Mouse (Mus musculus): Measurements from ENCODE around the gene Tmem151a.

Tmem151a gene

DNA sequence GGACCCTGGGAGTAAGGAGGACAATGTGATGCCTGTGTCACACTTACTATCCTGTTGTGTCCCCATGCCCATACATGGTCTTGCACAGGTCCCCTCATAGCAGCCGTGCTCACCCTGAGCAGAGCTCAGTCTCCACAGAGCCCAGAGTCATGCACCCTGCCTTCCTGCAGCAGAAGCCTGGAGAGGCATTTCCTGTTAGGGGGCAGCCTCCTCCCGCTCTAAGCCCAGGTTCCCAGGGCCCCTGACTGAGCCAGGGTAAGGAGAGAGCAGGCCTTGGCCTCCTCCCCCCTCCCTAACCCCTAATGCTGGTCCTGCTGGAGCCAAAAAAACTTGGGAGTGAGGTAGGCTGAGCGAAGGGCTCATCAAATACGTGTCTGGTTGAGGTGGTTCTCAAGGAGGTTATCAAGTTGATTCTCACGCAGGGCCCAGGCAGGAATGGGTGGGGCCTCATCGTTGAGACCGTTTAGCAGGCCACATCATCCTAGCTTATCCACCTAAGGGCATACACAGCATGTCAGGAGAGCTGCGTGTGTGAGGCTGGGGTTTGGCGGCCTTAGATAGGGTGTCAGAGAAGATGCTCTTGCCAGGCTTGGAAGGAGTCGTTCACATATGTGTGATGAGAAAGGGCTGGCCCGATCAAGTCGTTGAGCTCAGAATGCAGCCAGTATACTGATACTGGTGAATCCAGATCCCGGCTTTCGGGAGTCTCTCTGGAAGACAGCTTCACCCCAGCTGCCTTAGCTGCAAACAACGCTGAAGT is 18.1 kb downstream of the Tmem151a start:
- no peak for DNase-seq

DNA sequence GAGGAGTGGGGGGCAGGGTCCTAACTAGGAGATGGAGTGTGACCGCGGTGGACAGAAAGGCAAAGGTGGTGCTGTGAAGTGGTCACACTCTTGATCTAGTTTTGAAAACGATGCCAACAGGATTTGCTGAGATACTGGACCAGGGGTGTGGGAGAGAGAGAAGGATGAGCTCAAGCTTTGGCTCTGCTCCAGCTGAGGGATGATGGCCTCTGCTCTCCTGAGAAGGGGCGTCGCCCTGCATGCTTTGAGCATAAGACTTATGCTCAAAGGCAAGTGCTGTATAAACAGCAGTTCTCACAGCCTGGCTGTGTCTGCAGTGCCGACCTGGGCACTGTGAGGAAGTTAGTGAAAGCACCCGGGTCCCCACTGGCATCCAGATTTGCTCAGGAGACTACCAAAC is 20.2 kb downstream of the Tmem151a start:
- no peak for DNase-seq

DNA sequence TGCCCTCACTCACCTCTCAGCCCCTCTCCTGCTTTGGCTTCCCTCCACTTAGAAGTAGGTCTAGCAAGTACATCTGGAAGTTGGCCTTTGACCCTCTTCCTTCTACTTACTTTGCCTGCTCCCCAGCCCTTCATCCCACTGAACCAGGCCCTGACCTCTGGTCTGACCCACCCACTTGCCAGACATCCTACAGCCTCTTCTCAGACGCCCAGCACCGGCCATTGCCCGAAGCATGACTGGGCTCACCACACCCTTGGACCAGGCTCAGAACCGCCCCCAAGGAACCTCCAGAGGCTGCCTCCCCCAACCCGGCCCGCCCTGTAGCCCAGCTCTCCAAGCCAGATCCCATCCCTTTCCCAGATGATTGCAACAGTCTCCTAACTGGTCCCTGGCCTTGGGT is 22.9 kb downstream of the Tmem151a start:
- no peak for DNase-seq

DNA sequence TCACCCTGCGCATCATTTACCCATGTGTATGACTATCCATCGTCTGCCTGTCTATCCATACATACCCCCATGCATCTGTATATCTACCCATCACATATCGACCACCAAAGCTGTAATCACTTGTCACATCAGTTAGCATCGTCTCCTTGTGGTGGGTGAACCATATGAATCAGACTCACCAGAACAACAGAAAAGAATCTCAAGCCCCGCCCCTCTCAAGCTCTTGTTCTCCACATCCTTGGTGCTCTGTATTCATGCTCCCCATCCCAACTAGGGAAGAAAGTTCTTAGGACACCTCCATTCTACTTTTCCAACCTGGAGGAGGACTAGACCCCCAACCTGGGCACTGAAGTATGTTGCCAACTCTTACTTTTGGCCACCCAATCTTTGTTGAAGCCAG is 23.3 kb downstream of the Tmem151a start:
- DNase-seq, result no peak

DNA sequence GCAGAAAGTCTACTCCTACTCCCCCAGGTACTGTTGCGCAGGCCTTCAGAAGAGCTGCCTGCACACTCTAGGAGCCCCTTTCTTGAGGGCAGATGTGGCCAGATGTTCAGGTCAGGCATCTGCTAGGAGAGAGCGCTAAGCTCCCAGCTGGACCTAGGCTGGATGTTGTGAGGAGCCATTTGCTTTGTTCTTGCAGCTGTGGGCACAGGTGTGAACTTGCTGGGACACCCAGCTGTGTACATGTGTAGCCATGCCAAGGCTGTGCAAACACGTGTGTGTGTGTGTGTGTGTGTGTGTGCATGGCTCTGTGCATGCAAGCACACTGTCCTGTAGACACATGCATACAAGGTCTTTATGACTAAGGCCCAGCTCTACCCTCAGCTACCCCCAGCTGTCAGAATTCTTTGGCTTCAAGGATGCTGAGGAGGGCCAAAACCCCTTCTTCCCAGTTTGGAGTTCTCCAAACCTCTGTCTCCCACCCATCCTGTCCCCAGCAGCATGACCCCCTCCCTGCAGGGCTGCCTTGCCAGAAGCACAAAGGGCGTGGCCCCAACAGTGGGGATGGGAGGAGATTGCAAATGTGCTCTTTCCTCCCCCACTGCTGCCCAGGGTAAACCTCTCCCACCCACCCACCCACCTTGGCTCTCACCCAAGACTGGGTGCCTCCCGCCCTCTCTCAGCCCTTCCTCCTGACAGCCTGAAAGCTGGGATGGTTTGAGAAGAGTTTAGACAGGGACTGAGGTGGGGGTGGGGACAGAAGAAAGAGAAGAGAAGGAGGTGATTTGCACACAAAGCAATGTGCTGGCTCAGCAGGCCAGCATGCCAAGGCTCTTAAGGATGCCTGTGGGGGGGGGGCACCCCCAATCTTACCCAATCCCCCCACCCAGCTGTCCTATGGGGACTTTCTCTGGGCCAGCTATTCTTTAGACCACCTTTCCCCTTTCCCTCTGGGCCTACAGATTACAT is 24.7 kb downstream of the Tmem151a start:
- DNase-seq, result no peak

DNA sequence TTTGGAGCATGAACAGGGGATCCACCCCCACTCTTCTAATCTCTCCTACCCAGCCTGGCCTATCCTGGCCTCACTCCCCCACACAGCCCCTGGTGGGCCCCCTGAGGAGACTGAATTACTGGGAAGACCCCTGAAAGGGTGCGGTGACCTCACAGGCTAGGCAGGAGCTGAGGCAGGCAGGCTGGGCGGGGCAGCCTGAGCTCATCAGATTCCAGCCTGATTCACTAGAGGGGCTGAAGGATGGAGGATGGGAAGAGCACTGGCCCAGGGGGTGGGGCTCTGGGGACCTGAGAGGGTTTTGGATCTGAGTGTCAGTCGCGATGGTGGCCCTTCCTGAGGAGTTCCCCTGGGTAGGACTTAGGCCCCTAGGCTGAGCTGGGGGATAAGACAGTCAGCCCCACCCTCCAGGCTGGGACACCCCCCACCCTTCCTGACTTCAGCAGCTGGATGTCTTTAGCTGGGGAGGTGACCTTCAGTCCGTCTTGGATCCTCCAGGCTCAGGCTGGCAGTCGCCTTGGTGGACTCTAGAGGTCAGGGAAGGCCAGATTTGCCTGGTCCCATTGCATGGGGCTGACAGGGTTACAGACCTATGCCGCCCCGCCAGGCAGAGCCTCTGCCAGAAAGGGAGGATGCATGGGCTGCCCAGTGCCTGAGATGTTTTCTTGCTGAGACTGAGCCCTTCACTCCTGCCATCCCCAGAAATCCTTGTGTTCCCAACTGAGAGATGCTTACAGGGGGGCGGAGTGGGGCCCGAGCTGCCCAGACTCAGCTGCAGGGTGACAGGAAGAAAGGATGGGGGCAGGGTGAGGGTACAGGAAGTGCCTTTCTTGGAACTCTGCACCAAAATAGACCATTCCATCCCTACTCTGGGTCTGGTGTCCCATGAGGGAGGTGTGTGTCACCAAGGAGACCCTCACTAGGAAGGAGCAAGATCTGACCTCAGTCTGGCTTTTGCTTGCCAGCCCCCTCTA is 26.2 kb downstream of the Tmem151a start:
- no peak for DNase-seq

DNA sequence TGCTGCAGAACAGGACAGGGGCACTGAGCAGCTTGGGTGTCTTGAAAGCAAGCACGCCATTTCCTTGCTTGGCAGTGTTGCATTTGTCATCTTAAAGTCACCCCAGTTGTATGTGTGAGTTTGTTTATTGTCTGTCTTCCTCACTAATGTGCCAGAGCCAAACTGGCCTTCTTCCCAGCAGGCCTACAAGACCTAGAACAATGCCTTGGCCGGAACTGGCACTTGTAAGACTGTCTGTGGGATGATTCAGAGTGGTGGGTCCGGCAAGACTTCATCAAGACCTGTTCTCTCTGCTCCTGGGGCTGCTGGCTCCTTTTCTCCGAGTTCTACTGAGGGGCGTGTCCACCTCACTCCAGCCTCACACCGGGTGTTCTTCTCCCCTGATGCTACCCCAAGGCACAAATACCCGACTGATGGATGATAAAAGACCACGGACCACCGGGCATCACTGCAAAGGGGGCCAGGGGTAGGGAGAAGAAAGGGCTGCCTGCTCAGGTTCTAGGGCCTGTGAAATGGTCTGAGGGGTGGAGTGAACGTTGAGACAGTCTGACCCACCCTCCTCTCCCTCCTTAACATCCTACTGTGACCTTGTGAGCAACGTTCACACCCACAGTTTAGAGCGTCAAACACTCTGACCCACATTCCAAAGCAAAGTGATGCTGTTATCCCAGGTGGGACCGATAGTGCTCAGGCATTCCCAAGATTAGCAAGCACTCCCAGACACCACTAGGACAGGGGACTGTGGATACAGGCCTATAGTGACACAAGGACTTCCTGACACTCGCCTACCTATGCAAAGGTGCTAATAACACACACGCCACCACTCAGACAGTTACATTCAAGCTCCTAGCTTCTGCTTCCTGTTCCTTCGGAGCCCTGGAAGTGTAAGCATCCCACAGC is 27.2 kb downstream of the Tmem151a start:
- DNase-seq, result no peak

DNA sequence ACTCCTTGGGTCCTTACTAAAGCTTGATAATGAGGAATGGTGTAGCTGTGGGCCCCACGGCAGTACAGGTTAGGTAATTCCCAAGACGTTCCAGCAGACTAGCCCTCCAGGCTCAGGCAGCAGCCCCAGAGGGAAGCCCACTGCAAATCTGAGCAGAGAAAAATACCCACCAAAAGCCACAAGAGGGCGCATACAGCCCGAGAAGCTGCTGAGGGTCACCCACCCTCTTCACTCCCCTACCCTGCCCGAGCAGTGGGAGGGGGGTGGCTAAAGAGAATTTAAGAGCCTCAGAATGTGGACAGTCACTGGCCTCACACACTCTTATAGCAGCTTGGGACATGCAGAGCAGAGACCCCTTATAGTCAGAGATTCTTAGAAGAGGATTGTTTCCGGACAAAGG is 29.1 kb downstream of the Tmem151a start:
- no peak for DNase-seq

DNA sequence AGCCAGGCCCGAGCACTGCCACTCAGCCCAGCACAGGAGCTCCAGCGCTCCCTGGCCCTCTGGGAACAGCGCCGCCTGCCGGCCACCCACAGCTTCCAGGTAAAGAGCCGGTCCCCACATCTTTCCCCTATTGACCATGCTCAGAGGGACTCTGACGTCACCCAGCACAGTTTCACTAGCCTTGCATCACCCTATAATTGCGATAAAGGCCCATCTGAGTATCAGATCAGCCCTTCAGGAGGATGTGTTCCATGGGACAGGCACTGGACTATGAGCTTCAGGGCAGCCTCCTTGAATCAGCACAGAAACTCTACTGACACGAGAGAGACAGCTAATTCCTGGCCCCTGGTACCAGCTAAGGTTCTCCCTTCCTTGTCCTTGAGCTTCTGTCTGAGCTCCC is 31.4 kb downstream of the Tmem151a start:
- peak in 1 of 2 experiments; percentile 48 for DNase-seq

DNA sequence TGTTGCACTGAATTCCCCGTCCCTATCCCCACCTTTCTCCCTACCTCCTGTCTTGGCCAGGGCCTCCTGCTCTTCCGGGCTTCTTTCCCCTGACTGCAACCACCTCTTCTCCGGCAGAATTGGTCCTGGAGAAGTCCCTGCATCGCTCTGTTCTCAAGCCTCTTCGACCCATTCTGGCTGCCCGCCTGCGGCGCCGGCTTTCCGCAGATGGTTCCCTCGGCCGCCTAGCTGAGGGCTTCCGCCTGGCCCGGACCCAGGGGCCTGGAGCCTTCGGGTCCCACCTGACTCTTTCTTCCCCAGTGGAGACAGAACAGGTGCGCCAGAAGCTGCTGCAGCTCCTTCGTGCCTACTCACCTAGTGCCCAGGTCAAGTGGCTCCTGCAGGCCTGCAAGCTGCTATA is 32.5 kb downstream of the Tmem151a start:
- DNase-seq, result no peak

DNA sequence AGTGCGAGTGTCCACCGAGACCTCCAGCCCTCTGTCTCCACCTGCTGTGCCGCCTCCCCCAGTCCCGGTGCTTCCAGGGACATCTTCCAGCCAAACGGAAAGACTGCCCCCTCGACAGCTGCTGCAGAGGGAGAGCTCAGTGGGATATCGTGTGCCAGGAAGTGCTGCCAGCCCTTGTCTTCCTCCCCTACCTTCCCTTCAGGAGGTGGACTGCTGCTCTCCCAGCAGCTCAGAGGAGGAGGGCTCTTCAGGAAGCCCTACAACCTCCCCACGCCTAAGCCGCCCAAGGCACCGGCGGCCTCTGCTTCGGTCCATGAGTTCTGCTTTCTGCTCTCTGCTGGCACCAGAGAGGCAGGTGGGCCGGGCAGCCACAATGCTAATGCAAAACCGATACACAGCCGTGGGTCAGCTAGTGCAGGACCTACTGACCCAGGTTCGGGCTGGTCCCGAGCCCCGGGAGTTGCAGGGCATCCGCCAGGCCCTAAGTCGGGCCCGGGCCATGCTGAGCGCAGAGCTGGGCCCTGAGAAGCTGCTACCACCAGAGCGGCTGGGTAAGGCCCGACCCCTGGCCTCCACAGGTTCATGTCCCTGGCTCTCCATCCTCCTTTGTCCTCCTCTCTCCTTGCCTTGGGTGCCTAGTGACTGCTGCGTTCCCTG is 33.0 kb downstream of the Tmem151a start:
- no peak for DNase-seq

DNA sequence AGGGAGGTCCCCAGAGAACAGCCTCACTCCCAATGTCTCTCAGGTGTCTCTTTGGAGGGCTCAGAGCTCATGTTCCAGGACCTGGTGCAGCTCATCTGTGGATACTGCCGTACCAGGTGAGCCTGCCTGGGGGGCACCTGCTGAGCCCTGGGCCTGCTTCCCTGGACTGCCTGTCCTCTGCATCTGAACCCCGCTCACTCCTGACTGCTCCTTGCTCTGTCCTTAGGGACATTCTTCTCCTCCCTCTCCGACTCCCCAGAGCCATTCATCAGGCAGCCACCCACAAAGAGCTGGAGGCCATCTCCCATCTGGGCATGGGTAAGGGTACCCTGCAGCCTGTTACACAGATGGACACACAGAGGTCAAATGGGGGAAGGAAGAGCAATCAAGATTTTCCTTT is 33.8 kb downstream of the Tmem151a start:
- no peak for DNase-seq

DNA sequence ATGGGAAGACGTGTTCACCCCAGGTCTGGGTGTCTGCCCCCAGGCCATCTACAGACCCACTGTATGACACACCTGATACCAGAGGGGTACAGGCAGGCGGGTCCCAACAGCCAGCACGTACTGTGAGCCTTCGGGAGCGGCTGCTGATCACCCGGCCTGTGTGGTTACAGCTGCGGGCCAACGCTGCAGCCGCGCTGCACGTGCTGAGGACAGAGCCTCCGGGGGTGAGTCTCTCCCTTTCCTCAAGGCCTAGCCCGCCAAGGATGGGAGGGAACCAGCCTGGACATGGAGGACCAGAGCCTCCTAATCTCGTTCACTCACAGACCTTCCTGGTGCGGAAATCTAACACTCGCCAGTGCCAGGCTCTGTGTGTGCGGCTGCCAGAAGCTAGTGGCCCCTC is 34.3 kb downstream of the Tmem151a start:
- DNase-seq, result no peak

DNA sequence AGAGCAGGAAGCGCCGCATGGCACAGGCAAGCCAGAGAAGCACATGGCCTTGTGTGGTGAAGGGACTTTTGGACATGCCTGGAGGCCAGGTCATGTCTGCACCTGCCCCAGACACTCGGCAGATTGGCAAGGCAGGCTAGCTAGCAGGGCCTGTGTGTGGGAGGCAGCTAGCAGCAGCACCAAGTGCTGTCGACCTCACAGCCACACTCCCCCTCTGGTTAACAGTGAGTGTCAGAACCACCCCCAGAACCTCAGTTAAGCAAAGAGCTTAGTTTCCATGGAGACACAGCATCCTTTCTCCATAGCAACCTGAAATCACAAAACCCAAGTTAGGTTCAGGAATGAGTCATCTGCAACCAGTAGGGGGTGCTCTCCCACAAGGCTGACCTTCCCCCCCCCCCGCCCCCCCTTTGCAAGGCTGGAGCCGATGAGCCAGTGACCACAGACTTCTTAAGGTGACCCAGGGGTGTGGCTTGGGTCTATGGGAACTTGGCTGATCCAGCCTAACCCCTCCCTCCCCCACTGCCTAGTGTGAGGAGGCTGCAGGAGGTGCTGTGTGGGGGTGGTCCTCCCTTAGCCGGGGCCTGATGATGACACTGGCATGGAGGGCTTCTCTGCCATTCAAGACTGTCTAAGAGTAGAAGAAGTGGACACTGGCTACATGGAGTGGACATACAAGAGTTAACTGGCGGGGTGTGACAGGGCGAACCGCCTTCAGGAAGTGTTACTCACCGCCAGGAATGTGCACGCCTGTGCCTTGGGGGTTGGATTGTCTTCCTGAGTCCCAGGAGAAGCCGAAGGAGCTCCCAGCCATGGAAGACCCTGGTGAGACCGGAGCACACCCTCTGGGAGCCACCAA is 35.1 kb downstream of the Tmem151a start, which contains the start of gene Rin1:
Gene Rin1 (plus strand): TSS at position 435 of the 859 bp plus-strand sequence.
- DNase-seq, result no peak

DNA sequence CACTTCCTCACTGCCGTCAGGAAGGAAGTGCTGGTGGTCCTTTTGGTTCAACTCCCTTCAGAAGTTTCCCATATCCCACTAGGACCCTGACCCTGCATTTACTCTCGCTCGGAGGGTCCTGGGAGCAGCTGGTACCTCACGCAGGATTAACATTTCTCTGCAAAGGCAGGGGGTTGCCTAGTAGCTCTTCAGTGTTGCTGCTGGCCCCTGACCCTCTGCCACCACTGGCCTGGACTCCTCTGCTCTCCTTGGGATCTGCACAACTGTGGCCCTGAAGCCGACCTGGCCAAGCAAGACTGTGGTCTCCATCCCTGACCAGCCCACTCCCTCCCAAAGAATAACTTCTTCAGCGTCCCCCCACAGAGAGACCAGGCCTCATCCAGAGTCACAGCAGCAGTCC is 36.0 kb downstream of the Tmem151a start:
- no peak for DNase-seq

DNA sequence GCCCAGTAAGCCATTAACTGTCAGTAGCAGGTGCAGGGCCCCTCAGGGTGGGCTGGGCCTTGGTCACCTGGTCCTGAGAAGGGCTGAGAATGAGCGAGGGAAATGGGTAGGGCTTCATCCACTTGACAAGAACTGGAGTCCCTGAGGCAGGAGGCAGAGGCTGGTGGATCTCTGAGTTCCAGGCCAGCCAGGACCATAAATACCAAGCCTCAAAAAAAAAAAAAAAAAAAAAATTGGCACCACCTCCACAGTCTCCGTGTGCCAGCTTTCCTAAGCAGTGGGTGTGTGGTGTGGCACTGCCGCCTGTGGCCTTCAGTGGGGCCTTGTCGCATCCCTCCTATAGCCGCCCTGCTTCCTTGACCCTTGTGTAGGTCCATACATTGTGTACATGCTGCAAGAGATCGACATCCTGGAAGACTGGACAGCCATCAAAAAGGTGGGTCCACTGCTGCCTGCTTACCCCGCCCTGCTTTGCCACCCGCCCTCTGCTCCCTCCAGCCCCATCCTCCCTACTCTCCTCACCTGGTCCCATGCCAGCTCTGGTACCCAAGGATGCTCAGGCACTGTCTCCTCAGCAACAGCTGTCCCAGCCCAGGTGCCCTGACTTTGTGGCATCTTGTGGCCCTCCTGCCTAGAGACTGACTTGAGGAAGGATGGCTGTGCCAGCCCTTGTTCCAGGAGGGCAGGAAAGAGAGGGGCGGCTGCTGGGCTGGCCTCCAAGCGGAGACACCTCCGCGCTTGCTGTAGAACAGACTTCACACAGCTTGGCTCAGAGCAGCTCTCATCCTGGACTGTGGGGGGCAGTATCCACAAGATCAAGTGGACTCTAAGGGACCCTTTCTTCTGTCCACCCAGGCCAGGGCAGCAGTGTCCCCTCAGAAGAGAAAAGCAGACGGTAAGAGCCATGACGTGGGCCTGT is 36.9 kb downstream of the Tmem151a start:
- DNase-seq, result no peak

DNA sequence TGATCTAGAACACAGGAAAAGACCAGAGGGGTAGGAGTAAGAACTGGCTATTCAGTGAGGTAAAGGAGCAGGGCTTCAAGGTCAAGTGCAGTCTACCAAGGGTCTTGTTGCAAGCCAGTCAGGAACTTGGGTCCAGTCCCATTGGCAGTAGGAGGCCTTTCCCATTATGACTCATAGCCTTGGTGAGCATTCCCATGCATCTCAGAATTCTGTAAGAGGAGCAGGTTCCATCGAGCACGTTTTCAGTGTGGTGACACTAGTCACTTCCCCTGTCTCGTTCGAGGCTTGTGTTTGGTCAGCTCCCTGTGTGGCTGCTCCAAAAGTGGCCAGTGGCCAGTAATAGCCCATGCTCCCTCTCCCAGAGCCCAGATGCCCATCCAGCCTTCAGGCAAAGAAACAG is 39.8 kb downstream of the Tmem151a start:
- DNase-seq, result no peak

DNA sequence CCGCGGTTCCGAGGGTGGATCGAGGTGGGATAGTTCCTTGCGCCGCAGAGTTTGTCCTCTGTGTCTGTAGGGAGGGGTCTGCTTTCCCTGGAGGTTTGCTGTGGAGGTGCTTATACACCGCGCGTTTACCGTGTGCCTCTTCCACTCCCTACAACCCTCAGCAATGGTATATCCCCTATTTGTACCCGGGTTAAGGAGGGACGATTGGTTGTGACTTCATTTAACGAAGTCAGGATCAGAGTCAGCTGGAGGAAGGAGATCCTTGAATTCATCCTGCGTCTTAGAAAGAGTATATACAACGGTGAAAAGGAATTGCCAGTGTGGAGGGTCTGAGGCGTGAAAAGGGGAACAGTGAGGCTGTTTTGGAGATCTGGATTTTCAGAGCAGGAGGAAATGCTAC is 43.7 kb downstream of the Tmem151a start:
- DNase-seq, result no peak

Data from spleen, adult 18-20 months (tissue).